Mouse (Mus musculus) liver, adult 2 months (tissue): ENCODE measurements around the gene Zfp53. TPM values are rescaled to one million over a fixed set of nuclear protein-coding genes. Genes with fewer than 3 reads are reported as not detected.

ENCODE experiments used
- DNase-seq: peaks from one replicate; pipeline ENCODE4 v3.0.0-alpha.2; 2011; ENCODE audit warnings: low read depth, low spot score; ENCODE audit errors: extremely low read depth
- H3K27ac ChIP-seq: fragments of 200-500 bp; replicated peaks from 2 replicates; pipeline ENCODE4 v1.5.1; 2012; ENCODE audit warnings: low read depth, mild to moderate bottlenecking, control low read depth, inconsistent platforms, low read length; ENCODE audit not compliant: insufficient read depth
- H3K27me3 ChIP-seq: fragments of 200-500 bp; 2 replicates; pipeline ENCODE4 v1.6.1; 2012; ENCODE audit warnings: mild to moderate bottlenecking, moderate library complexity, low read length, inconsistent platforms; ENCODE audit not compliant: control insufficient read depth, insufficient read depth
- H3K36me3 ChIP-seq: fragments of 200-500 bp; 2 replicates; pipeline ENCODE4 v1.6.1; 2012; ENCODE audit warnings: low read length, inconsistent platforms; ENCODE audit not compliant: control insufficient read depth, insufficient read depth
- H3K4me1 ChIP-seq: fragments of 200-500 bp; 2 replicates; pipeline ENCODE4 v1.6.1; 2011; ENCODE audit warnings: low read length; ENCODE audit not compliant: control insufficient read depth, insufficient read depth
- H3K4me3 ChIP-seq: fragments of 200-500 bp; 2 replicates; pipeline ENCODE4 v1.5.1; 2011; ENCODE audit warnings: low read depth, mild to moderate bottlenecking, control low read depth, low read length, moderate library complexity; ENCODE audit not compliant: insufficient read depth
- H3K79me2 ChIP-seq: fragments of 200-500 bp; 2 replicates; pipeline ENCODE4 v1.6.1; 2012; ENCODE audit warnings: inconsistent platforms, mild to moderate bottlenecking, low read length, moderate library complexity; ENCODE audit not compliant: control insufficient read depth, insufficient read depth
- H3K9ac ChIP-seq: fragments of 200-500 bp; 2 replicates; pipeline ENCODE4 v1.6.1; 2012; ENCODE audit warnings: low read depth, mild to moderate bottlenecking, control low read depth, inconsistent platforms, low read length
- CTCF ChIP-seq: fragments of 200-500 bp; IDR thresholded peaks from 2 replicates; pipeline ENCODE4 v1.5.1; 2011; ENCODE audit warnings: low read depth, low read length, control low read depth
- POLR2A ChIP-seq: fragments of 200-500 bp; IDR thresholded peaks from 2 replicates; pipeline ENCODE4 v1.6.1; 2011; ENCODE audit warnings: low read length, control low read depth; ENCODE audit not compliant: insufficient read depth; ENCODE audit errors: extremely low read depth
- WGBS: fragments of 180-500 bp; shearing (Covaris S2); methylation state at CpG from one replicate; pipeline ENCODE4 v1.1.7; 2018; 5-methylcytosine and 5-hydroxymethylcytosine counted together
- polyA plus RNA-seq: library from polyadenylated mRNA; depleted of rRNA; stranded (reverse); fragments of >200 nt; gene quantifications from 2 replicates; pipeline ENCODE4 v1.2.3, GENCODE M21; 2012; rRNA removed
- total RNA-seq: library from RNA; depleted of rRNA; stranded (reverse); fragments of >200 nt; gene quantifications from 2 replicates; pipeline ENCODE4 v1.2.3, GENCODE M21; 2014; rRNA removed

Zfp53 gene
- total and polyA plus RNA-seq, 2 experiments: 0.95 to 4.3 TPM

GRCm38 (mm10) chr17:21536676-21537075 lies 47.9 kb downstream of the Zfp53 start:
- TF ChIP-seq CTCF: no peak
- no peak for TF ChIP-seq POLR2A
- Histone ChIP-seq H3K36me3 (no peaks in the 10 kb centered on the region), H3K27me3 (no peaks in the 10 kb centered on the region), H3K4me3 (no peak overlapping the region), H3K27ac (no peak overlapping the region), H3K79me2 (no peaks in the 10 kb centered on the region), H3K4me1 (peaks cover 11% of the 10 kb centered on the region), H3K9ac (no peak overlapping the region)
- no peak for DNase-seq
- WGBS: 70% methylated on average over 2 of the region's 2 CpGs

- H3K9ac ChIP-seq: no peak overlapping the region
- H3K79me2 ChIP-seq: no peaks in the 10 kb centered on the region
- no peak overlapping the region for H3K4me3 ChIP-seq
- peaks cover 9% of the 10 kb centered on the region for H3K36me3 ChIP-seq
- TF ChIP-seq CTCF: no peak
- no peak for TF ChIP-seq POLR2A
- H3K27me3 ChIP-seq: no peaks in the 10 kb centered on the region
- WGBS: 49% methylated on average over 2 of the region's 2 CpGs
- no peak for DNase-seq
- H3K4me1 ChIP-seq: no peaks in the 10 kb centered on the region
- no peak overlapping the region for H3K27ac ChIP-seq
These were observed 69.0 kb downstream of the Zfp53 start for GRCm38 (mm10) chr17:21557831-21558230.

Other genes with a start within 250 kb of the Zfp53 start
- gene Vmn1r235, start 232.6 kb upstream of the Zfp53 start, total RNA-seq: not detected in 2 replicates
- not detected in 2 replicates for gene Vmn1r235, start 232.6 kb upstream of the Zfp53 start, polyA plus RNA-seq
- not detected in 2 replicates for gene Vmn1r236, start 206.1 kb upstream of the Zfp53 start, total RNA-seq
- not detected in 2 replicates for gene Vmn1r236, start 206.1 kb upstream of the Zfp53 start, polyA plus RNA-seq
- not detected in 2 replicates for gene Vmn1r237, start 177.1 kb upstream of the Zfp53 start, total RNA-seq
- not detected in 2 replicates for gene Vmn1r237, start 177.1 kb upstream of the Zfp53 start, polyA plus RNA-seq
- gene Zfp677, start 105.2 kb upstream of the Zfp53 start, total RNA-seq: 0.67 and 0.74 TPM in 2 replicates
- 0.05 and 0.09 TPM in 2 replicates for gene Zfp677, start 105.2 kb upstream of the Zfp53 start, polyA plus RNA-seq
- gene Zfp54, start 65.8 kb upstream of the Zfp53 start, total RNA-seq: 2.1 and 2.8 TPM in 2 replicates
- 0.29 and 0.66 TPM in 2 replicates for gene Zfp54, start 65.8 kb upstream of the Zfp53 start, polyA plus RNA-seq
- 3.8 and 4.4 TPM in 2 replicates for gene Zfp51, start 38.6 kb upstream of the Zfp53 start, total RNA-seq
- gene Zfp51, start 38.6 kb upstream of the Zfp53 start, polyA plus RNA-seq: 0.28 and 0.50 TPM in 2 replicates
- gene Zfp52, start 46.5 kb downstream of the Zfp53 start, total RNA-seq: 0.94 and 1.3 TPM in 2 replicates
- not detected in 2 replicates for gene Zfp52, start 46.5 kb downstream of the Zfp53 start, polyA plus RNA-seq
- gene Zfp948, start 78.0 kb downstream of the Zfp53 start, total RNA-seq: 3.0 and 3.4 TPM in 2 replicates
- gene Zfp948, start 78.0 kb downstream of the Zfp53 start, polyA plus RNA-seq: 0.37 and 0.51 TPM in 2 replicates
- 3.2 and 3.6 TPM in 2 replicates for gene Zfp983, start 161.6 kb downstream of the Zfp53 start, total RNA-seq
- 0.42 and 0.55 TPM in 2 replicates for gene Zfp983, start 161.6 kb downstream of the Zfp53 start, polyA plus RNA-seq
- gene Gm10226, start 202.9 kb downstream of the Zfp53 start, total RNA-seq: 1.8 and 7.8 TPM in 2 replicates
- gene Gm10226, start 202.9 kb downstream of the Zfp53 start, polyA plus RNA-seq: not detected in 2 replicates
- 3.6 and 4.8 TPM in 2 replicates for gene Zfp760, start 218.7 kb downstream of the Zfp53 start, total RNA-seq
- 0.31 and 0.40 TPM in 2 replicates for gene Zfp760, start 218.7 kb downstream of the Zfp53 start, polyA plus RNA-seq
- 4.1 and 7.2 TPM in 2 replicates for gene Zfp229, start 241.8 kb downstream of the Zfp53 start, total RNA-seq
- gene Zfp229, start 241.8 kb downstream of the Zfp53 start, polyA plus RNA-seq: 1.6 and 2.4 TPM in 2 replicates